Mouse (Mus musculus): ENCODE results near the gene Tex38.

DNA sequence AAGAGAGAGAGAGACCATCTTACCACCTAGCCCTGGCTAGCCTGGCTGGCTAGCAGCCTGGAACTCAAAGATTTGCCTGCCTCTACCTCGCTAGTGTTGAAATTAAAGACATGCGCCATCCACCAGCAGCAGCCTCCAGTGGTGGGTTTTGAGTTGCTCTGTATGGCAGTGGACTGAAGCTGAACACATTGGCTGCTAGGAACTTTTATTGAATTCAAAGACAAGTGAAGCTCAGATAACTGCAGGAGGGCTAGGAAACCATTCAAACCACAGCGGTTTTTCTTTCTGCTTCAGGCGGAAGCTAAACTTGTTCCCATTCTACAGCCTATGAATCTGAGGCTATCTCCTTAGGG lies 46.7 kb upstream of the Tex38 start:
- TF ChIP-seq CTCF (IDR thresholded peaks at IDR 0.05; ENCODE audit: extremely low read depth, insufficient read length, insufficient replicate concordance, low read depth, low read length) (no peak), POLR2A (IDR thresholded peaks at IDR 0.05; ENCODE audit: low read depth, low read length) (no peak)
